Mouse (Mus musculus): ENCODE measurements around the gene 4932438H23Rik. TPM values are rescaled to one million over a fixed set of nuclear protein-coding genes. Genes with fewer than 3 reads are reported as not detected.

4932438H23Rik gene
- polyA plus RNA-seq, 1 experiment, result 0.30 TPM

GRCm38 (mm10) chr16:91064583-91065365 lies 30.1 kb downstream of the 4932438H23Rik start:
- WGBS, result 71% methylated on average over 12 of the region's 12 CpGs
- TF ChIP-seq POLR2A (IDR thresholded peaks at IDR 0.05; ENCODE audit: borderline replicate concordance, extremely low read depth, low read depth, low read length) (no peak), CTCF (IDR thresholded peaks at IDR 0.05; ENCODE audit: insufficient read depth, low read length) (no peak)
- Histone ChIP-seq H3K4me3 (replicated peaks; ENCODE audit: extremely low read depth, low read depth, low read length) (no peak overlapping the region), H3K4me1 (ENCODE audit: control insufficient read depth, insufficient read depth, low read length) (no peaks in the 10 kb centered on the region)
- no peak for DNase-seq

- Histone ChIP-seq H3K4me1 (ENCODE audit: control insufficient read depth, insufficient read depth, low read length) (no peaks in the 10 kb centered on the region), H3K4me3 (replicated peaks; ENCODE audit: extremely low read depth, low read depth, low read length) (no peak overlapping the region)
- WGBS, result 82% methylated on average over 10 of the region's 10 CpGs
- DNase-seq, result no peak
- no peak for TF ChIP-seq POLR2A (IDR thresholded peaks at IDR 0.05; ENCODE audit: borderline replicate concordance, extremely low read depth, low read depth, low read length)
- TF ChIP-seq CTCF (IDR thresholded peaks at IDR 0.05; ENCODE audit: insufficient read depth, low read length), result no peak
These were observed 31.1 kb downstream of the 4932438H23Rik start for GRCm38 (mm10) chr16:91063786-91064185.

- Histone ChIP-seq H3K4me1 (ENCODE audit: control insufficient read depth, insufficient read depth, low read length) (no peaks in the 10 kb centered on the region), H3K4me3 (replicated peaks; ENCODE audit: extremely low read depth, low read depth, low read length) (no peak overlapping the region)
- WGBS, result 49% methylated on average over 13 of the region's 13 CpGs
- no peak for DNase-seq
- TF ChIP-seq POLR2A (IDR thresholded peaks at IDR 0.05; ENCODE audit: borderline replicate concordance, extremely low read depth, low read depth, low read length), result no peak
- no peak for TF ChIP-seq CTCF (IDR thresholded peaks at IDR 0.05; ENCODE audit: insufficient read depth, low read length)
These were observed 33.2 kb downstream of the 4932438H23Rik start for GRCm38 (mm10) chr16:91061531-91062318.

- no peak overlapping the region for H3K4me3 ChIP-seq (replicated peaks; ENCODE audit: extremely low read depth, low read depth, low read length)
- 54% methylated on average over 6 of the region's 6 CpGs for WGBS
- H3K4me1 ChIP-seq (ENCODE audit: control insufficient read depth, insufficient read depth, low read length), result no peaks in the 10 kb centered on the region
- no peak for DNase-seq
- no peak for TF ChIP-seq CTCF (IDR thresholded peaks at IDR 0.05; ENCODE audit: insufficient read depth, low read length)
These were observed 37.2 kb downstream of the 4932438H23Rik start for GRCm38 (mm10) chr16:91057741-91058140.

DNA sequence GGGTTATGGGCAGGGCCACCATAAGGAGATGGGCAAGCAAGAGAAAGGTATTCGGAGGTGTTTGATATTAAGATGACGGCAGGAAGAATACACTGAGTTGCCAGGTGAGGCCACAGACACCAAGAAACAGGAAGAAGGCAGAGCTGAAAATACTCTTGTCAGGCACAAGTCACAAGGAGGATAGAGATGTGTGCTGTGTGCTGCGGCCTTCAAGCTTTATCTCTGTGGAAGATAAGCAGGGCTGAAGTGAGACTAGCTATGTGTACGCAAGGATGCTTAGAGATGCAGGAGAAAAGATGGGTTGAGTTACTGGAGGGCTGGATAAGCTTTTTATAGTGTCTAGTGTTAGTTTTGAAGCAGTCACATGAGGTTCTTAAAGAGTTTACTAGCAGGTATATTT lies 37.7 kb downstream of the 4932438H23Rik start:
- 74% methylated on average over 4 of the region's 4 CpGs for WGBS
- no peaks in the 10 kb centered on the region for H3K4me1 ChIP-seq (ENCODE audit: control insufficient read depth, insufficient read depth, low read length)
- no peak for TF ChIP-seq POLR2A (IDR thresholded peaks at IDR 0.05; ENCODE audit: borderline replicate concordance, extremely low read depth, low read depth, low read length)
- TF ChIP-seq CTCF (IDR thresholded peaks at IDR 0.05; ENCODE audit: insufficient read depth, low read length), result no peak
- DNase-seq, result no peak
- H3K4me3 ChIP-seq (replicated peaks; ENCODE audit: extremely low read depth, low read depth, low read length), result no peak overlapping the region

- H3K4me3 ChIP-seq (replicated peaks; ENCODE audit: extremely low read depth, low read depth, low read length), result no peak overlapping the region
- no peaks in the 10 kb centered on the region for H3K4me1 ChIP-seq (ENCODE audit: control insufficient read depth, insufficient read depth, low read length)
- WGBS, result 35% methylated on average over 16 of the region's 16 CpGs
- no peak for DNase-seq
- no peak for TF ChIP-seq POLR2A (IDR thresholded peaks at IDR 0.05; ENCODE audit: borderline replicate concordance, extremely low read depth, low read depth, low read length)
- TF ChIP-seq CTCF (IDR thresholded peaks at IDR 0.05; ENCODE audit: insufficient read depth, low read length), result no peak
These were observed 38.7 kb downstream of the 4932438H23Rik start for GRCm38 (mm10) chr16:91056043-91056821.

DNA sequence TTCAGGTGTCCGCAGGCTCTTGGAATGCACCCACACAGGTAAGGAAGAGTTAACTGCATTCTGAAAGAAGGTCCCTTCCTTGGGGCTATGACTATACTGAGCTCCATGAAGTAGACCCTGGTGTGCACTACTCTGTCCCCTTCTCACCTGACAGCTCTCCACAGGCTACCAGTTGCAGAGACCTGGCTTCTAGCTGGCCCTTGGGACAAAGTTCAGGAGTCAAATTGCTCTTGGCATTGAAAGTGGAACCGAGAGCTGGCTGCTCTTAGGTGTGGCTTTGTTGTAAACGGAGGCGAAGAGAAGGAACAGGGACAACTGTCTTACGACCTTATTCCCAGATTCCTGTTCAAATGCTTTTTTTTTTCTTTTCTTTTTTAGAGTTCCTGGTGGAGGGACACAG lies 39.8 kb downstream of the 4932438H23Rik start:
- no peak for DNase-seq
- TF ChIP-seq POLR2A (IDR thresholded peaks at IDR 0.05; ENCODE audit: borderline replicate concordance, extremely low read depth, low read depth, low read length) (no peak), CTCF (IDR thresholded peaks at IDR 0.05; ENCODE audit: insufficient read depth, low read length) (no peak)
- Histone ChIP-seq H3K4me1 (ENCODE audit: control insufficient read depth, insufficient read depth, low read length) (no peaks in the 10 kb centered on the region), H3K4me3 (replicated peaks; ENCODE audit: extremely low read depth, low read depth, low read length) (no peak overlapping the region)
- 65% methylated on average over 5 of the region's 5 CpGs for WGBS

GRCm38 (mm10) chr16:91053599-91053998 lies 41.3 kb downstream of the 4932438H23Rik start:
- 66% methylated on average over 8 of the region's 8 CpGs for WGBS
- Histone ChIP-seq H3K4me3 (replicated peaks; ENCODE audit: extremely low read depth, low read depth, low read length) (no peak overlapping the region), H3K4me1 (ENCODE audit: control insufficient read depth, insufficient read depth, low read length) (no peaks in the 10 kb centered on the region)
- no peak for TF ChIP-seq CTCF (IDR thresholded peaks at IDR 0.05; ENCODE audit: insufficient read depth, low read length)
- TF ChIP-seq POLR2A (IDR thresholded peaks at IDR 0.05; ENCODE audit: borderline replicate concordance, extremely low read depth, low read depth, low read length), result no peak
- no peak for DNase-seq

DNA sequence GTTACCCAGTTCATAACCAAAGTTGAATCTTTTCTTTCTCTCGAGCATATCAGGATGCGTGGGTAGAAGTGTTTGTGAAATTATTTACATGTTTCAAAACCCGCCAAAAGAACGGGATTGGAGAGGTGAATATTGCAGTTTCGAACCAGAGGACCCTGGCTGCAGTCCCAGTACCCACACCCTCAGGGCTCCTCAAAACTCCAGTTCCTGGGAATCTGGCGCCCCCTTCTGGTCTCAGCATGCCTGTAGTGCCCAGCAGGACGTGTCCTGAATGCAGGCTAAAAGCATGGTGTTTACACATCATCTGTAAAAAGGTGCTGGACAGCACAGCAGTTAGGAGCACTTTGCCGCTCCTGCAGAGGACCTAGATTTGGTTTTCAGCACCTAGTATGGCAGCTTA lies 49.4 kb downstream of the 4932438H23Rik start:
- TF ChIP-seq CTCF (IDR thresholded peaks at IDR 0.05; ENCODE audit: insufficient read depth, low read length) (peak; percentile 47), POLR2A (IDR thresholded peaks at IDR 0.05; ENCODE audit: borderline replicate concordance, extremely low read depth, low read depth, low read length) (no peak)
- Histone ChIP-seq H3K4me3 (replicated peaks; ENCODE audit: extremely low read depth, low read depth, low read length) (no peak overlapping the region), H3K4me1 (ENCODE audit: control insufficient read depth, insufficient read depth, low read length) (peaks cover 3% of the 10 kb centered on the region; the same call in 1 of the 2 replicates)
- WGBS, result 55% methylated on average over 8 of the region's 8 CpGs
- DNase-seq, result peak; percentile 37

Measured in lung, adult 2 months (tissue).